Mouse (Mus musculus) forelimb bud, embryonic 11.5 days (tissue): ENCODE results near the gene Lrrc32.

Source experiments
- DNase-seq: peaks from one replicate; pipeline ENCODE4 v3.0.0-alpha.2; 2012; ENCODE audit warnings: low read depth, low spot score

Lrrc32 gene

DNA sequence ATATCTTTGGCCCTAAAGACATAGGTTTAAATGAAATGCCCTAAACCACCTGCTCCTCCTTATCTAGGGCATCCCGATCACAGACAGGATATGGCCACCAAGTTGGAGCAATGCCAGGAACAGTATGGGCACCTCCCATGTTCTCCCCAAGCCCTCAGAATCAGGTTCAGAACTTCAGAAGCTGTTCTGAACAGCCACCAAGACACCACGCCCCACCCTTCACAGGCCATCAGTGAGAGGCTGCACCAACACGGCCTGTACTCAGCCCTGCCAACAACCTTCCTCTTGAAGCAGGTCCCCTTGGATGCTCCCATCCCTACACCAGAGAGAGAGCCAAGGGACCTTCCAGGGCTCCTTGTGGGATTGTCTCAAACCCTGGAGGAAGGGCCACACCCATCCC is 55.5 kb downstream of the Lrrc32 start:
- DNase-seq: no peak

DNA sequence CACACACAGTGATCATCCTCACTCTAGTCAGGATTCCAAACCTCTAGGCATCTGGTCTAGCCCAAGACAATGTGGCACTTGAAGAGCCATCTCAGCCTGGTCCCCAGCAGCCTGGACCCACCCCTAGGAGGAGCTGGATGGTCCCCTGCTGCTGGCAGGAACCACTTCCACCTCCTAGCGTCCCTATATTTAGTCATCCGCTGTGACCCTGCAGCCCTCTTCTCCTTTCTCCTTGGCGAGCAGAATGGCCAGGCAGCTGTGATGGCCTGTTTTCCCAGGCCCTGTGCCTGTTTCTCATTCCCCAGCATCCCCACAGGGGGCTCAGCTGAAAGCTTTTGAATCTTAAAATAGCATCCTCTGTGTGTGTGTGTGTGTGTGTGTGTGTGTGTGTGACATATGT is 59.8 kb downstream of the Lrrc32 start:
- DNase-seq: no peak

DNA sequence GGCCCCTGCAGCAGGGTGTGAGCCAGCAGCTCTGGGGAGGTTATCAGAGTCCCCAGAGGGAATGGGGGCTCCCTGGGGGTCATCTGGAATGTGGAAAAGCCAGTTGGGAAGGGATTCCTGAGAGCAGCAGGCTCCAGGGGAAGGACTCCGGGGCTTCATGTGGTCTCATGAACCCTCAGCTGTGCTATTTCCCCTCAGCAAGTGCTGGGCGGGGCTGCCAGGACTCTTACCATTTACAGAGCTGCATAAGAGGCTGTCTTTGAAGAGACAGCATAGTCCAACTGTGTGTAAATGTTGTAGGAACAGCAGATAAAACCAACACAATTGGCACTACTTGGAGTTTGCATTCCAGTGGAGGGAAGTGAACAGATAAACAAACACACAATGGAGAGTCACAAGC is 61.5 kb downstream of the Lrrc32 start:
- no peak for DNase-seq

DNA sequence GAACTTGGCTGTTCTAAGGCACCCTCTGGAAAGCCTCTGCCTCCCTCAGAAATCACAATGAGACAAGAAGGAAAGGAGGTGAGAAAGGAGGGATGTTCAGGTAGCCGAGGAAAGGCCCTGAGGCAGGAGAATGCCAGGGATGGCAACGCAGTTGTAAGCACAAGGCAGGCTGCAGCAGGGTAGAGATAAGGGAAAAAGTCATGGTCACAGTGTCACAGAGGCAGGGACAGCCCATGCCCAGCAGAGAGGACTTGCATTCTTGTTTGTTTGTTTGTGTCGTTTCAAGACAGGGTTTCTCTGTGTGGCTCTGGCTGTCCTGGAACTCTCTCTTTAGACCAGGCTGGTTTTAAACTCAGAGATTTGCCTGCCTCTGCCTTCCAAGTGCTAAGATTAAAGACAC is 62.0 kb downstream of the Lrrc32 start:
- DNase-seq: no peak
